Mouse (Mus musculus): ENCODE data around the gene Gm37240. TPM values are rescaled to one million over a fixed set of nuclear protein-coding genes. Genes with fewer than 3 reads are reported as not detected.

The Gm37240 gene
- polyA plus RNA-seq, 1 experiment from 2014 or later: 0.16 TPM

DNA sequence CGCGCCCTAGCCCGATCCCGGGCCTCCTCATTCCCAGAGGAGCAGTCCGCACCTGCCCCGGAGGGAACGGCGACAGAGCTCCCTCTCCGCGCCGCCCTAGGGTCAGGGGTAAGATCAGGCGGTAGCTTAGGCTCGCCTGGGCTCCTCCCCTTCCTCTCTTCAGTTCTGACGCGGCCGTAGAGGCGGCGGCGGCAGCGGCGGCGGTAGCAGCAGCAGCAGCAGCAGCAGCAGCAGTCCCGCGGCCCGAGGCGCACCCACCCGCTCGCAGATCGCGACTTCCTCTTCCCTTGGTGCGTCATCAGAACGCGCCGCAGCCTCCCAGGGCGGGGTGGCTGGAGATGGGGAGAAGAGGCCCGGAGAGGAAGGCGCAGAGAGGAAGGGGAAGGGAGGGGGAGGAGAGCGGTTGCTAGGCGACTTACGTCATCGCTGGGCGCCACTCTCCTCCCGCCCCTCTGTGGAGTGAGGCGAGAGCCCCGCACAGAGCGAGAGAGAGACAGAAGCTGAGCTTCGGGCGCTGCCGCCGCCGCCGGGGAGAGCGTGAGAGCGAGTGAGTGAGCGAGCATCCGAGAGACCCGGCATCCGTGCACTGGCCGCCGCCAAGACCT, 1073.1 kb downstream of the Gm37240 start:
- under 1% methylated on average over 53 of the region's 60 CpGs for WGBS
- ATAC-seq: peak; percentile 98
- H3K27ac ChIP-seq: peak overlapping the region; percentile 96

DNA sequence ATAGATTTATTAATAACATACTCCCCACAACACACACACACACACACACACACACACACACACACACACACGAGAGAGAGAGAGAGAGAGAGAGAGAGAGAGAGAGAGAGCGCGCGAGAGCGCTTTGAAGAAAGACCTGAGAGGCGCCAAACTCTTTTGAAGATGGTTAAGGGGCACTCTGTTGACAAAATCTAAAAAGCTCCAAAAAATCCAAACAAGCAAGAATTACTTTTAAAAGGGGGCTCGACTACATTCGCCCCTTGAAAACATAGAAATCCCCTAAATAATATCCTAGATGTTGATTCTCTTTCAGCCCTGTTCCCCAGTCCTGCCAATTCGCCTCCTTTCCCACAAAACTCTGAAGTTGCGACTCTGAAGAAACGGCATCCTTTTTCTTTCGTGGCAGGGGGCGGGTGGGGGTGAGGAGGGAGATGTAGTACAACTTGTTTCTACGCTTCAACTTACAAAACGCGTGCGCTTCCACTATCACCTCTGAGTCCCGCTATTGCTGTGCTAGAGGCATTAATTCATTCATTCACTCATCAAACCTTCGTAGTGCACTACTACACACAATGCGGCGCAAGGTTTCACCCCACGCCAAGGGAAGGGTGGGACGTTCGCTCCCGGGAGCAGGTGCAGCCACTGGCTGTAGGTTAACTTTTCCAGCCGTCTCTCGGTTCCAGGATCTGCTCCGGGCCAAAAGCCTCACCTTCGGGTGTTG, 1073.7 kb downstream of the Gm37240 start:
- Histone ChIP-seq H3K9ac (replicated peaks) (peak overlapping the region; percentile 85), H3K9me3 (no peaks in the 10 kb centered on the region), H3K27ac (peak overlapping the region; percentile 91), H3K4me2 (replicated peaks) (peak overlapping the region; percentile 65), H3K36me3 (no peaks in the 10 kb centered on the region), H3K4me3 (replicated peaks) (peak overlapping the region; percentile 99), H3K4me1 (replicated peaks) (peaks cover 32% of the 10 kb centered on the region), H3K27me3 (no peaks in the 10 kb centered on the region)
- under 1% methylated on average over 29 of the region's 29 CpGs for WGBS
- no peak for ATAC-seq

More for the DNA sequence above, 1073.1 kb downstream of the Gm37240 start:
- no peaks in the 10 kb centered on the region for H3K27me3 ChIP-seq
- H3K4me2 ChIP-seq (replicated peaks): peak overlapping the region; percentile 100
- H3K9me3 ChIP-seq: no peaks in the 10 kb centered on the region
- peak overlapping the region; percentile 99 for H3K4me3 ChIP-seq (replicated peaks)
- H3K9ac ChIP-seq (replicated peaks): peak overlapping the region; percentile 92
- H3K4me1 ChIP-seq (replicated peaks): peaks cover 32% of the 10 kb centered on the region
- no peaks in the 10 kb centered on the region for H3K36me3 ChIP-seq

- no peaks in the 10 kb centered on the region for H3K9me3 ChIP-seq
- no peaks in the 10 kb centered on the region for H3K27me3 ChIP-seq
- peaks cover 21% of the 10 kb centered on the region for H3K4me1 ChIP-seq (replicated peaks)
- no peak overlapping the region for H3K27ac ChIP-seq
- no peak for ATAC-seq
- no peak overlapping the region for H3K4me2 ChIP-seq (replicated peaks)
- H3K9ac ChIP-seq (replicated peaks): no peak overlapping the region
- no peak overlapping the region for H3K4me3 ChIP-seq (replicated peaks)
- no peaks in the 10 kb centered on the region for H3K36me3 ChIP-seq
Observed at GRCm38 (mm10) chr3:84810803-84811202, 1076.5 kb downstream of the Gm37240 start.

DNA sequence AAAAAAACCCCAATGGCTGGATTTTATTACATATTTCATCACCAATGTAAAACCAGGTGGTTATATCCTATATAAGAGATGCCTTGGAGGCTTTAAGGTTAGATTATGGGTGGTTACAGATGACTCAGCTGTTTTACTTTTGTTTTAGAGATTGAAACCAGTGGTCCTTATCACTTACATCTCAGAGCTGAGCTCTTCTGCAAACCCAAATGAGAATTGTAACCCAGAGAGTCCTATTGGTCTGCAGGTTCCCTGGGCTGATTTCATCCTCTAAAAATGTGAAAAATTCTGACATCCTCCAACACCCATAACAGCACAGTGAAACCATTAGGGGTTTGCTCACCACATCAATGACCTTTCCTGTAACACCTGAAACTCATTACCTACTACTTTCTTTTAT, 1078.4 kb downstream of the Gm37240 start:
- Histone ChIP-seq H3K27ac (no peak overlapping the region), H3K36me3 (no peaks in the 10 kb centered on the region), H3K4me2 (replicated peaks) (no peak overlapping the region), H3K9ac (replicated peaks) (no peak overlapping the region), H3K4me1 (replicated peaks) (peaks cover 16% of the 10 kb centered on the region), H3K27me3 (no peaks in the 10 kb centered on the region), H3K9me3 (no peaks in the 10 kb centered on the region), H3K4me3 (replicated peaks) (no peak overlapping the region)
- no peak for ATAC-seq

DNA sequence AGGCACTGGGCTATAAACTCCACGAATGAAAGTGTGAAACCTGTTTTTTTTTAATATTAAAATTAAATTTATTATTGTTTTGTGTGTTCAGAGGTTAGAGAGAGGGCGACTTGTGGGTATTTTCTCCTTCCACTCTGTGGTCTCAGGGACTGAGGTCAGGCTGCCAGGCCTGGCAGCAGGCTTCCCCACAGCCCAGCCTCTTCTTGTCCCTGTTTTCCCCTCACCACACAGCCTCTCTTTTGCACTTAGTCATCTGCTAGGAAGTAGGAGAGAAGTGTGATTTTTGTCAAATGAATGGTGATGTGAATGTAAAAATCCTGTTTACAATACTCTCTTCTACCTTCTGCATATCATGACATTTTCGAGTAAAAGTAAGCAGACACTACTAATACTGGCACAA, 1079.5 kb downstream of the Gm37240 start:
- Histone ChIP-seq H3K4me1 (replicated peaks) (peaks cover 8% of the 10 kb centered on the region), H3K27ac (no peak overlapping the region), H3K36me3 (no peaks in the 10 kb centered on the region), H3K4me2 (replicated peaks) (no peak overlapping the region), H3K9me3 (no peaks in the 10 kb centered on the region), H3K4me3 (replicated peaks) (no peak overlapping the region), H3K9ac (replicated peaks) (no peak overlapping the region), H3K27me3 (no peaks in the 10 kb centered on the region)
- 71% methylated on average over 3 of the region's 3 CpGs for WGBS
- ATAC-seq: no peak

GRCm38 (mm10) chr3:84806206-84806605, 1081.1 kb downstream of the Gm37240 start:
- H3K27me3 ChIP-seq: no peaks in the 10 kb centered on the region
- H3K4me3 ChIP-seq (replicated peaks): no peak overlapping the region
- 82% methylated on average over 2 of the region's 2 CpGs for WGBS
- no peak for ATAC-seq
- no peaks in the 10 kb centered on the region for H3K36me3 ChIP-seq
- H3K9me3 ChIP-seq: no peaks in the 10 kb centered on the region
- H3K4me2 ChIP-seq (replicated peaks): no peak overlapping the region
- H3K4me1 ChIP-seq (replicated peaks): no peaks in the 10 kb centered on the region
- H3K27ac ChIP-seq: no peak overlapping the region
- no peak overlapping the region for H3K9ac ChIP-seq (replicated peaks)

DNA sequence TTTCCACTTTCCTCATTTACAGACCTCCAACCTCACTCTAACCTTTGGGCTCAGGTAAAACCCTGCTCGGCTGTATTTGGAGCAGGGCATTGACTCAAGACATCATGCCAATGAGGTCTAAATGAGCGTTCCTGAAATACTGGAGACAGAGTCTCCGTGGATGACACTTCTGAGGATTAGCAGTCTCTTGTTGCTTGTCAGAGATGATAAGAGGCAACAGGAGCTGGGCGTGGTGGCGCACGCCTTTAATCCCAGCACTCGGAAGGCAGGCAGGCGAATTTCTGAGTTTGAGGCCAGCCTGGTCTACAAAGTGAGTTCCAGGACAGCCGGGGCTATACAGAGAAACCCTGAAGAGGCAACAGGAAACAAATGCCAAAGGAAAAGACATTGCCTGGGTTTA, 1083.3 kb downstream of the Gm37240 start:
- Histone ChIP-seq H3K4me3 (replicated peaks) (no peak overlapping the region), H3K27ac (no peak overlapping the region), H3K9me3 (no peaks in the 10 kb centered on the region), H3K27me3 (no peaks in the 10 kb centered on the region), H3K4me2 (replicated peaks) (no peak overlapping the region), H3K4me1 (replicated peaks) (no peaks in the 10 kb centered on the region), H3K9ac (replicated peaks) (no peak overlapping the region), H3K36me3 (no peaks in the 10 kb centered on the region)
- no peak for ATAC-seq
- 68% methylated on average over 9 of the region's 9 CpGs for WGBS

DNA sequence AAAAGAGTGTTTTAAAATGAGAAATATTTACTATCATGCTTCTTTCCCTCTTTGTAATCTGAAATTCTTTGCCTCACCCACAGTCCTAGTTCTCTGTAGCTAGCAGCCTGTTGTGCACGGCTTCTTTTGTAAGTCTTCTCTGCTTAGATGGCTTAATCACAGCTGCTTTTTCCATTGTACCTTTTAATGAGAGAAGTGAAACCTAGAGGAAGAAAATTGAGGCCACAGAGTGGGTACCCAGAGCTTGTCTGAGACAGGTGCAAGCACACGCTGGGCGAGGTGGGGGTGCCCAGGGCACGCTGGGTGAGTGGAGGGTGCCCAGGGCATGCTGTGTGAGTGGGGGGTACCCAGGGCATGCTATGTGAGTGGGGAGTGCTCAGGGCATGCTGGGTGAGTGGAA, 1099.4 kb downstream of the Gm37240 start:
- Histone ChIP-seq H3K27me3 (no peaks in the 10 kb centered on the region; the same call in 1 of the 2 replicates), H3K9me3 (peaks cover 8% of the 10 kb centered on the region; the same call in 1 of the 2 replicates), H3K4me2 (replicated peaks) (no peak overlapping the region), H3K4me1 (replicated peaks) (no peaks in the 10 kb centered on the region), H3K9ac (replicated peaks) (no peak overlapping the region), H3K27ac (no peak overlapping the region), H3K4me3 (replicated peaks) (no peak overlapping the region), H3K36me3 (no peaks in the 10 kb centered on the region)
- ATAC-seq: no peak
- WGBS: 87% methylated on average over 4 of the region's 4 CpGs

- Histone ChIP-seq H3K9me3 (no peaks in the 10 kb centered on the region; the same call in 1 of the 2 replicates), H3K27me3 (no peaks in the 10 kb centered on the region), H3K4me2 (replicated peaks) (no peak overlapping the region), H3K9ac (replicated peaks) (no peak overlapping the region), H3K4me1 (replicated peaks) (no peaks in the 10 kb centered on the region), H3K4me3 (replicated peaks) (no peak overlapping the region), H3K27ac (no peak overlapping the region), H3K36me3 (no peaks in the 10 kb centered on the region)
- 90% methylated on average over 1 of the region's 1 CpGs for WGBS
- no peak for ATAC-seq
Observed at GRCm38 (mm10) chr3:84776084-84776483, 1111.2 kb downstream of the Gm37240 start.

DNA sequence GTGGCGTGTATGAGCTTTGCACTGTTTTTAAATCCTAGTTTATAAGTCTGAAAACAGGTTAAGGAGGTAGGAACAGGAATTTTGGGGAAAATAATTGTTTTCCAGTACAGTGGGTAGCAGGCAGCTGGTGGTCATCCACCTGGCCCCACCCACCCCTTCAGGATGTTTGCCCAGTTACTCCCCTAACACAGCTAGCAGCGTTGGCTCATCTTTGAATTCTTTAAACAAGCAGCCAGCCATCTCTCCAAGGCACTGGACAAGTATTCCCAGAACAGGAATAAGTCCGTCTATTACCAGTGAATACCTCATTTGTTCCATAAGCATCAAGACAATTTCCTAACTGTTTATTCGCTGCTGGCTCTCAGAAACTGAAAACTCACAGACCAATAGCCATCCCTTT, 1111.7 kb downstream of the Gm37240 start:
- Histone ChIP-seq H3K9me3 (no peaks in the 10 kb centered on the region; the same call in 1 of the 2 replicates), H3K27me3 (no peaks in the 10 kb centered on the region), H3K36me3 (no peaks in the 10 kb centered on the region), H3K4me2 (replicated peaks) (no peak overlapping the region), H3K4me3 (replicated peaks) (no peak overlapping the region), H3K4me1 (replicated peaks) (no peaks in the 10 kb centered on the region), H3K9ac (replicated peaks) (no peak overlapping the region), H3K27ac (no peak overlapping the region)
- no peak for ATAC-seq
- WGBS: 76% methylated on average over 4 of the region's 4 CpGs

GRCm38 (mm10) chr3:84775067-84775423, 1112.3 kb downstream of the Gm37240 start:
- H3K27me3 ChIP-seq: no peaks in the 10 kb centered on the region
- no peak overlapping the region for H3K4me2 ChIP-seq (replicated peaks)
- H3K9me3 ChIP-seq: no peaks in the 10 kb centered on the region; the same call in 1 of the 2 replicates
- ATAC-seq: no peak
- no peaks in the 10 kb centered on the region for H3K36me3 ChIP-seq
- no peaks in the 10 kb centered on the region for H3K4me1 ChIP-seq (replicated peaks)
- 79% methylated on average over 6 of the region's 6 CpGs for WGBS
- no peak overlapping the region for H3K9ac ChIP-seq (replicated peaks)
- no peak overlapping the region for H3K4me3 ChIP-seq (replicated peaks)
- no peak overlapping the region for H3K27ac ChIP-seq

- Histone ChIP-seq H3K4me2 (replicated peaks) (no peak overlapping the region), H3K4me3 (replicated peaks) (no peak overlapping the region), H3K27ac (no peak overlapping the region), H3K9ac (replicated peaks) (no peak overlapping the region), H3K36me3 (no peaks in the 10 kb centered on the region), H3K9me3 (no peaks in the 10 kb centered on the region; the same call in 1 of the 2 replicates), H3K4me1 (replicated peaks) (no peaks in the 10 kb centered on the region), H3K27me3 (no peaks in the 10 kb centered on the region)
- ATAC-seq: no peak
- 65% methylated on average over 8 of the region's 8 CpGs for WGBS
Observed at GRCm38 (mm10) chr3:84774246-84775066, 1112.9 kb downstream of the Gm37240 start.

Data from midbrain, embryonic 13.5 days (tissue).